Mouse (Mus musculus) retina, postnatal 7 days (tissue): ENCODE results near the gene Xrn2.

Experiments
- DNase-seq: peaks from one replicate; pipeline ENCODE4 v3.0.0-alpha.2; 2012; ENCODE audit warnings: low read depth, low spot score

Xrn2 gene

DNA sequence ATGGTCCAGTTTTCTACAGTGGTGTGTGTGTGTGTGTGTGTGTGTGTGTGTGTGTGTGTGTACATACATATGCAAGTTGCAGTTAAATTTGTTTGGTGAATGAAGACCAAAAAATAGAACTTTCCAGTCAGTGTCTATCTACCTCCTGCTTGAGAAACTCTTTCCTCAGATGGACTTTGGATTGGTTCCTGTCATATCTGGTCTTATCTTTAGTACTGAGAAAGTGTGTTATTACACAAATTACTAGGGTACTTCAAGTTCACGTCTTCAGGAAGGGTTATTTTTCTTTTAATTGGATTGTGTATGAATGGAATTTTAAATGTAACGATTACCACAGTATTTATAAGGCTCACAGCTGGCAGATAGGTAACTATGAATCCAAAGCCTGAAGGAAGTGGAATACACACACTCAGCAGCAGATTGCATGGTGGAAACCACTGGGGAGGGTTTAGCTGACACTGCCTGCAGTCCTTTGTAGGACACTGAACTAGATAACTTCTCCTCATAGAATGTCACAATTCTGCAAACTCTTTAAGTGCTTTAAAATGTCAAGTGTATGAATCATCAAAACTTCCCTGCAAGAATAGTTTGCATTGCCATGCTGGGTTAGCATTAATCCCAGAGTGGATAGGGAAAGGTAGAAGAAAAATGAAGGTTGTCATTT lies 40.6 kb downstream of the Xrn2 start:
- DNase-seq, result no peak

DNA sequence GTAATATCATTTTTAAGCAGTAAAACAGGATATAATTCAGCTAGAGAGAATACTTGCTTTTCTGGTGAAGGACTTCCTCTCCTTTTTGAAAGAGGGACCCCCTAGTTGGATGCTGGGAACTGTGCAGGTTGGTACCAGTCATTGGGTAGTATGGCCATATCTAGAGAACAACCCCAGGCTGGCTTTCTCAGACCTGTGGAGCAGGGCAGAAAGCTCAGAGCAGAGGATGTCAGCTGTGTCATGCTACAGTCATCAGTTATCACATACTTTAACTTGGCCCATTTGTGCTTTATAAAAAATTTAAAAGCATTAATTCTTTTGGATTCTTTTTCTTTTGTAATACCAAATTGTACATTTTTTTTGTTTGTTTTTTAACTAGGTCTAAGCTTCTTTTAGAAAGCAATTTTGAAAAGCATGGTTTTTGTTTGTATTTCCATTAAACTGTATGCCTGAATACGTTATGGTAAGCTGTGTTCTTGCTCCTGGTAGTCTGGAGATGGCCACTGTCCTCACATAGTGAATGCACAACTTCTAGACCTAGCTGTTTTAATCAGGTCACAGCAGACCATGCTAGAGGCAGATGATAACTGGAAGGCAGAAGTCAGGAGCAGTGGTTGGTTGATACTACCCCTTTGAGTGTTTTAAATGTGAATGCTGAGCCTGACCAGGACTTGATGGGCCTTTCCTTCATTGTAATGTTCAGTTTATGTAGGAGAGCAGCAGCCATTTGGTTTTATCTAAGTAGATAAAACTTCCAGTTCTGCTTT lies 54.9 kb downstream of the Xrn2 start:
- DNase-seq, result no peak

DNA sequence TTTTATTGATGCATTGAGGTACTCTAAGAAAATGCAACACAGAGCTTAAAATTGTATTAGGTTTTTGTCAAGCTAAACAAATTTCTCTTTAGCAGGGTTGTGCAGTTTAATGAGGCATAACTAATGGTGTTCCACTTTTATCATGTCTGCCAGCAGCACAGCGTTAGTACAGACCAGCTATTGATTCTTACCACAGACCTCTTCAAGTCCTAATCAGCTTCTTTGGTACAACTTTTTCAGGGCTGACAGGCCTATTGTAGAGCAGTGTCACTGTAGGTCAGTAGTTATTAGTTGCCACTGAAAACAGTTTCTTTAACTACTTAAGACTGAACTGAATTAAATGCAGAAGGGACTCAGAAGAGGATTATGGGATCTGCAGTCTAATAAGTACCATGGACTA lies 56.3 kb downstream of the Xrn2 start:
- DNase-seq, result no peak

DNA sequence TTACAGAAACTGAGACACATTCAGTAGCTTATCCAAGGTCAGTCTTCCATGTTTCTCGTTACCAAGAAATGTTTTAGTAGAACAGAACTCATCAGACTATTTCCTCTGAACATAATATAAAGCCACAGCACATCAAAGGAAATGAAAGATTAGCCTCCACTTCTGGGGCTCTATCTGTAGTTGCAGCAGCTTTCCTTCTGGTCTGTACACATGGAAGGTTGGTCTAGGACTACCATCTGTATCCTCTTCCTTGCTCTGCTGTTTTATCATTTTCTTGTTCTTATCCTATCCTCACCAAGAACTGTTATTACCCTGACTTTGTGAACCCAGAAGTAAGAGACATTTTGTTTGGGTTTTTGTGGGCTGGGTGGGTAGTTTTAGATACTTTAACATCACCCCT lies 57.5 kb downstream of the Xrn2 start:
- DNase-seq, result no peak

DNA sequence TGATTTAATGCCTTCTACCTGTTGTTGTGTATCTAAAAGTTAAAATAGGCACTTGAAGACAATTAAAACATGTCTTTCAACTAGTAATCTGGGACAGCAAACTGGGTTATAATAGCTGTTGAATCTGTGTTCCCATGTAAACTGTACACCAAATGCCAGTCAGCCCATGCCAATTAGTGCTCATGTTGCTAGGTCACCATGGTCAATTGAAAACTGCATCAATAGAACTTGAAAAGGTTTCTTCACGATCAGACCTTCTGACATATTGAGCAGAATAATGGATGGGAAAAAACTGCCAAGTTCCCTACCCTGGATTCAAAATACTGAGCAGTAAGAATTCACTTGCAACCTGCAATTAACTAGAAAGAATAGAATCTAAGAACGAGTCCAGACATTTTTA lies 61.2 kb downstream of the Xrn2 start:
- DNase-seq, result no peak

DNA sequence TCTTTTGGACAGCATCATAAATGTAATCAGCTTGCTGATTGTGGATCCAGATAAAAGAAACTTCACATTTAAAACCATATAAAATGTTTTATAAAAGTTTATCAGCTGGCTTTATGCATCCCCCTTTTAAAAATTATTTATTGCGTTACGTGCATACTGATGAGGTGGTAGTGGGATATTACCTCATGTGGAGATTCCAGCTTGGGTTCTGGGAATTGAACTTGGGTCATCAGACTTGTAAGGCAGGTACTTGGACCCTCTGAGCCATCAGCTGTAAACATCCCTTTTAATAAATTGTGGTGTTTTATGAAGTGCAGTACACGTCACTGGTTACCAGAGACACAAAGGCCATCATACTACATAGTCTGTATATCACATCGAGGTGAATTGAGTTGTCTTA lies 61.6 kb downstream of the Xrn2 start:
- no peak for DNase-seq

DNA sequence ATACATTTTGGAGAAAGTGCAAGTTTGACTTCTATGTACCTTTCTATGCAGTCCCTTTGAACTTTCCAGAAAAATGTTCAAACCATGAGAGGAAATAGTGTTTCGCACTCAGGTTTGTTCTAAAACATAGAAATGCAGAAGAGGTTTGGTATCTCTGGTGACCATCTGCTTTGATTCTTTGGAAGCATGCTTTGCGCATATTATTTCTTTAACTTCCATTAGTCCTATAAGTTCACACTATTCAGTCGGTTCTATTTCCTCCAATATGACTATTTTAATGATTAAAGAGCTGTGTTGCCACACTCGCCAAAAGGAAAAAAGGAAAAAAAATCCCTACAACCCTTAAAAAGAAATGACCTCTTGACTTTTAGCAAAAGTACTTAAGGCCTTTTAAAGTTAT lies 69.6 kb downstream of the Xrn2 start:
- no peak for DNase-seq

DNA sequence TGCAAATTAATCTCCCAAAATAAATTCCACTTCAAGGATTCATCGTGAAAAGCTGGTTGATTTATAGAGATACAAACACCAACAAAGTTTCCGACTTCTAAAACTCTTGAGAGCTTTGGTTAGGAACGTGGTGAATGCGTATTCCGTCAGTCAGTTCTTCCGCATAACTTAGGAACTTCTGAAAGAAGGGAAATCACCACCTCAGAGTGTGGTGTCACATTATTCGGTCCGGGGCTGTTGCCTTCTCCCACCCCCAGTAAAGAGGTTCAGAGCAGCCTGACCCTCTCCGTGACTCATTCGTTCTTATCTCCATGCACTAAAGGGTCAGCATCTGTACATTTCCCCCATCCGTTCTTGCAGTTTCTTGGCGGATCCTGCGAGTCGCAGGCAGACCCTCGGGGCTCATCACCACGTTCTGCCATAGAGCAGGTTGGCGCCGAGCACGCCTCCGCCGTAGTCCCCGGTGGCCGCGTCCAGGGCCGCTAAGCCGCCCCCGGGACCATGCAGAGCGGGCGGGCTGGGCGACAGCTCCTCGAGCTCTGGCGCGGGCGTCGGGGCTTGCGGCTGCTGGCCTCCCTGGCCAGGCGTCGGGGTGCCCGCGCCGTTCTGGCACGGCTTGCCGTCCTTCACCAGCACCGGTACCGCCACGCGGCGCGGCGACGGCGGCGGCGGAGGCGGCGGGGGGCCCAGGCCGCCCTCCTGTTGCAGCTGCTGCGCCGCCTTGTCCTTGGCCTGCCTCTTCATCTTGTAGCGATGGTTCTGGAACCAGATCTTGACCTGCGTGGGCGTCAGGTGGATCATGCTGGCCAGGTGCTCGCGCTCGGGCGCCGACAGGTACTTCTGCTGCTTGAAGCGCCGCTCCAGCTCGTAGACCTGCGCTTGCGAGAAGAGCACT lies 70.9 kb downstream of the Xrn2 start:
- no peak for DNase-seq

DNA sequence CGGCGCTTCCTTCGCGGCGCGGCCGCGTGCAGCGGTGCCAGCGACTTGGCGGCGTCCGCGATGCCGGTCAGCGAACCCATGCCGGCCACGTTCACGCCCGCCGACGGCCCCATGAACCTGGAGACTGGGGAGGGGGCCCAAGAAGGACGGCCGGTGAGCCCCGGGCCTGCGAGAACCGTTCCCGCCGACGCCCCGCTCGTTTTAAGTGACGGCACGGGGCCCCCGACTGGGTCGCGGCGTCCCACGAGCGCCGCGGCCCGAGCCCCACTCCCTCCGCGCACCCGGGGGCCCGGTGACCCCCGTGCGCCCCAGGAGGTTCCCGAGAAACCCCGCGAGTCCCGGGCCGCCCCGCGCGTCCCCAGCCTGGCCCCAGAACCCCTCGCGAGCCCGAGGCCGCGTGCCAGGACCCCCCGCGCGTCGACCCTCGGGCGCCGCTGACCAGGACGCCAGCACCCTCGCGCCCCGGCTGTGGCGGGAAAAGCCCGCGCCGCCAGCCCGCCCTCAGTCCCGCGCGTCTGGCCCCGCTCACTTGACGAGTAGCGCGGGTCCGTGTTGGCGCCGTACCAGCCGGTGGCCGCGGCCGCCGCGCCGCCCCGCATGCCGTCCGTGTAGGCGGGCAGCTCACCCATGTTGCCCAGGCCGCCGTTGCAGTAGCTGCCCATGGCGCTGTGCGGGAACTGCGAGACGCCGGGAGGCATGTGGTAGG lies 71.7 kb downstream of the Xrn2 start:
- DNase-seq, result no peak

DNA sequence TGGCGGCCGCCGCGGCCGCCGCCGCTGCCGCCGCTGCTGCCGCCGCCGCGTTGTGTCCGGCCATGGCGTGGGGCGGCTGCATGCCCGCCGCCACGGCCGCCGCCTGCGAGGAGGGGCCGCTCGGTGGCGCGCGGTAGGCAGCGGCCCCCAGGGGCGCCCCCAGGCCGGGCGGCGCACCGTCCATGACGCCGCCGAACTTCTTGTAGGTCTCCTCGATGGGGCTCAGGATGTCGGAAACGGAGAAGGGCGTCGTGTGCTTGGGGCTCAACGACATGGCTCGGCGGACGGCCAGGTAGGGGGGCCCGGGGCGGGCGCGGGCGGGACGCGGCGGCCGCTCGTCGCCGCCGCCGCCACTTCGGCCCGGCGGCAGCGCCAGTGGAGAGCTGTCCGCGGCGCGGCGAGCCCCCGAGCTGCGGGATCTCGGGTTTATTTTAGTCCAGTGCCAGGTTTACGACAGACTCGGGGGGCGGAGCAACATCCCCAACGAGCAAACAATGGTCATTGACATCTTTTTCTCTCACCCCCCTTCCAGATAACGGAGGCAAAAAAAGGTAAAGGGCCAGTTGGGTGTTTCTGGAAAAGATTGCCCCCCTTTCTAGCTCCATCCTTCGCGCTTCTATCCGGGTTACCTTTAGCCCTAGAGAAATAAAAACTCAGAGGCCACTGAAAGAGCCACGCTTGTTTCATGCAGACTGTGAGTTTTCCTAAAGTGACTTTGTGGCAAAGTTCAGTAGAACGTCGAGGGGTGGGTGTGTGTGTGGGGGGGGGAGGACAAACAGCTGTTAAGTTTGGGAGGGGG lies 72.5 kb downstream of the Xrn2 start, which contains the start of gene Nkx2-4:
Gene Nkx2-4, minus strand, starts transcription at position 374 of the 799 bp plus-strand sequence.
- no peak for DNase-seq

DNA sequence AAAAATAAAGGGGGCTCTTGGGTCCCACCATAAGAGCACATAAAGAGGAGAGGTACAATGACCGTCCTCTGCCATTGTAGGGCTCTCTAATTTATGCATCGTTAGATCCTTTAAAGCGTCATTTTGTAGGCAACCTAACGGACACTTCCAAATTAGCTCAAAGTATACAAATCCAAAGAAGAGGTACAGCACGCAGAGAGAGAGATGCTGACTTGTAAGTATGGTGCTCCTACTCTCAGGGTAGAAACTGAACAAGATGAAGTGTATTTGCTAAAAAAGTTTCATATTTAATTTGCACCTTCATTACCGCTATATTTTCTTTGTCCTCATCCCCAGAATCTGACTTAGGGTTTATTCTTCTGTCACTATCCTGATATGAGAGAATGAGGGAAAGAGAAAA lies 73.1 kb downstream of the Xrn2 start:
- DNase-seq, result no peak

DNA sequence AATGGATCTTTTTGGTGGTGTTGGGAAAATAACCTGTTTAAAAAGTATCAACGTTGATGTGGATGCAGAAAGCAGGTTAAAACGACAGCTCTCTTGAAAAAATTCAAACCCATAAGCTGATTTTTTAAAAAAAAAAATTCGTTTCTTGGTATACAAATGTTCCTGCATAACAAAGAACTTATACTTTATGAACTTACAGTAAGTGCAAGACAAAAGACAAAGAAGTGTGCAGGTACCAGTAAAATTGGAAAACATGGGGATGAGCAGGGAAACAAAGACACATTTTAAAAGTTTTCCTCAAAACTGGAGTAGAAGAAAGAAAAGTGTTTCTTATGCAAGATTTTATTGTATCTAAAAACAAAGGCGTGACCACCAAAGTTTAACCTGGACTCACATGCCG lies 73.6 kb downstream of the Xrn2 start:
- no peak for DNase-seq

DNA sequence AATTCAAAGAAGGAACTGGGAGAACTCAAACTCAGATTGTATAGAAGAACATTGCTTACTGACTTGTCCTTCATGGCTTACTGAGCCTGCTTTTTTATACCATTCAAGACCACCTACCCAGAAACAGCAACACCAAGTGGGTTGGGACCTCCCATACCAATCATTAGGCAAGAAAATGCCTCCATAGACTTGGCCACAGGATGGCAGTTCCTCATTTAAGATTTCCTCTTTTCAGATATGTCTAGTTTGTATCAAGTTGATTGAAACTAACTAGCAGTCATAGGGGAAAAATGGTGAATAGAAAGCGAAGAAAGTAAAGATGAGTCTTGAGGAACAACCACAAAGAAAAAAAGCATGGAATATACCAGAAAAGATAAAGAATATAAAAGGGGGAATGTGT lies 106.9 kb downstream of the Xrn2 start:
- DNase-seq, result no peak

DNA sequence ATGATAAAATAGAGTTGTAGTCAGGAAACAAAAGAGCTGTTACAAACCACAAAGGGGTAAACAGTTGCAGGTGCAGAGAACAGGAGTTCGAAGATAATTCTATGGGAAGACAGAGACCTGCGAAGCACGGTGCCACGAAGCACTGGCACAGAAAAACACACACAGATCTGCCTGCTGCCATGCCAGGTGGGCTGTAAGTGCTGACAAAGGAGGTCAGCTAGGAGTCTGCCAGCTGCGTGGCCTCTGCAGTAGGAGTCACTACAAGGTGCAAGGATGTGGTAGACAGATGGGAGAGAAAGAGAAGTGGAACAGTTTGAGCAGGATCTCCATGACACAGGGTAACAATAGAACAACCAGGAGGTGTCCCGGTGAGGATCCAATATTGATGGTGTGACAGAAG lies 114.6 kb downstream of the Xrn2 start:
- DNase-seq, result no peak
